Mouse (Mus musculus) midbrain, embryonic 14.5 days (tissue): ENCODE measurements at regions not wholly inside any gene's neighbourhood (a gene's known extent, or its start where the extent isn't known, plus 50 kb on each side); places are given as distances from the start of the nearest gene placed in this dataset.

Experiments
- ATAC-seq: fragments of 200-750 bp; cut with Nextera tagmentation; 2 replicates; pipeline ENCODE4 v1.8.0; 2017; ENCODE audit warnings: moderate number of reproducible peaks, moderate library complexity; ENCODE audit not compliant: low FRiP score, low TSS enrichment
- DNase-seq: peaks from one replicate; pipeline ENCODE4 v3.0.0-alpha.2; 2015
- H3K27ac ChIP-seq: fragments of 300-500 bp; sonication (generic); replicated peaks from 2 replicates; pipeline ENCODE4 v1.5.1; 2014; ENCODE audit warnings: mild to moderate bottlenecking, low read depth, low read length, moderate library complexity
- H3K27me3 ChIP-seq: fragments of 300-500 bp; sonication (generic); 2 replicates; pipeline ENCODE4 v1.6.1; 2014; ENCODE audit warnings: low read length, control low read depth, mixed read lengths; ENCODE audit not compliant: control insufficient read depth, insufficient read depth
- H3K36me3 ChIP-seq: fragments of 300-500 bp; sonication (generic); 2 replicates; pipeline ENCODE4 v1.6.1; 2014; ENCODE audit warnings: low read length, control low read depth; ENCODE audit not compliant: control insufficient read depth, insufficient read depth
- H3K4me1 ChIP-seq: fragments of 300-500 bp; sonication (generic); 2 replicates; pipeline ENCODE4 v1.6.1; 2014; ENCODE audit warnings: mild to moderate bottlenecking, antibody characterized with exemption, low read length, control low read depth; ENCODE audit not compliant: control insufficient read depth, insufficient read depth
- H3K4me2 ChIP-seq: fragments of 300-500 bp; sonication (generic); 2 replicates; pipeline ENCODE4 v1.6.1; 2014; ENCODE audit warnings: mild to moderate bottlenecking, low read length, moderate library complexity
- H3K4me3 ChIP-seq: fragments of 300-500 bp; sonication (generic); replicated peaks from 2 replicates; pipeline ENCODE4 v1.5.1; 2014; ENCODE audit warnings: low read depth, low read length
- H3K9ac ChIP-seq: fragments of 300-500 bp; sonication (generic); replicated peaks from 2 replicates; pipeline ENCODE4 v1.6.1; 2014; ENCODE audit warnings: mild to moderate bottlenecking, low read length, moderate library complexity
- H3K9me3 ChIP-seq: fragments of 300-500 bp; sonication (generic); 2 replicates; pipeline ENCODE4 v1.6.1; 2016; ENCODE audit warnings: low read length, control low read depth, mixed read lengths; ENCODE audit not compliant: control insufficient read depth
- WGBS: fragments of 180-500 bp; shearing (Covaris S2); extraction: QIAGEN DNeasy Blood & Tissue Kit; methylation state at CpG from one replicate; pipeline ENCODE4 v1.1.7; 2014; 5-methylcytosine and 5-hydroxymethylcytosine counted together

DNA sequence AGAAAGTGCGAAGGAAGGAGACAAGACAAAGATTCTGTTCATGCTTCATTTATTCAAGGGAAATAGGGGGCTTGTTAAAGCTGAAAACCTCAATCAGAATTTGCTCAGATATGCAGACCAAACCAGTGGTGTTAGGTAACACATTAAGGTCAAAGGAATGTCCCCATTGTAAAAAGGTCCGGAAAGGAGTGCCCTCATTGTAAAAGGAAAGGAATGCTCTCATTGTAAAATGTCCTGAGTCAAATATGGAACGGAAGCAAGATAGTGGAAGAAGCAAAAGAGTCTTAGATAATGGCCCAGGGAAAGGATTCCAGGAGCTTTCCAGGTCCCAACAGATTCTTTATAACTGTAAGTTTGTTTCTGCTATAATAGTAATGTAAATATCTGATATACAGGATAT lies 161.2 kb upstream of the Ddi1 start:
- no peak overlapping the region for H3K4me3 ChIP-seq
- no peak overlapping the region for H3K9ac ChIP-seq
- H3K36me3 ChIP-seq, result no peaks in the 10 kb centered on the region
- no peak for ATAC-seq
- H3K4me2 ChIP-seq, result no peak overlapping the region
- H3K27ac ChIP-seq, result no peak overlapping the region
- WGBS, result 72% methylated on average over 3 of the region's 3 CpGs
- no peaks in the 10 kb centered on the region for H3K27me3 ChIP-seq
- DNase-seq, result no peak
- no peaks in the 10 kb centered on the region for H3K9me3 ChIP-seq
- H3K4me1 ChIP-seq, result no peaks in the 10 kb centered on the region

DNA sequence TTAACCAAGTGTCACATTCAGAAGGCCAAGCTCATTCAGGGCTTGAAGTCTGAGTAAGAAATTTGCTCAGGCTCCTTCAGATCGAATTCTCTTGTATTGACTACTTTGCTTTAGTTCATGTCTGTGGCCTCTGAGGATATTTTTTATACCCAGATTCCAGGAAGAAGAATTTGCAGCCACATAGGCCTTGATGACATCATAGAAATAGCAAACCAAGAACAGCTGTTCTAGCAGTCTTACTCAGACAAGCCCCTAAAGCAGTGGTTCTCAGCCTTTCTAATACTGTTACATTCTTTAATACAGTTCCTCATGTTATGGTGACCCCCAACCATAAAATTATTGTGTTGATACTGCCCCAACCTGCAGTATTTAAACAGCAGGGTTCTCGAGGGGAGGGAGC lies 160.8 kb upstream of the Ddi1 start:
- no peaks in the 10 kb centered on the region for H3K27me3 ChIP-seq
- H3K9ac ChIP-seq, result no peak overlapping the region
- 67% methylated on average over 2 of the region's 2 CpGs for WGBS
- ATAC-seq (no peak), DNase-seq (no peak)
- H3K9me3 ChIP-seq, result no peaks in the 10 kb centered on the region
- H3K4me2 ChIP-seq, result no peak overlapping the region
- no peak overlapping the region for H3K27ac ChIP-seq
- H3K4me1 ChIP-seq, result no peaks in the 10 kb centered on the region
- H3K4me3 ChIP-seq, result no peak overlapping the region
- H3K36me3 ChIP-seq, result no peaks in the 10 kb centered on the region
